Mouse (Mus musculus) thymus, adult 2 months (tissue): ENCODE results near the gene Copz1.
A peak's percentile ranks its signal among the peaks of the same experiment; 100 is the strongest.

Source experiments
- CTCF ChIP-seq: fragments of 200-500 bp; IDR thresholded peaks from 2 replicates; pipeline ENCODE4 v1.5.1; 2012; ENCODE audit warnings: mild to moderate bottlenecking, control low read depth, low read length, moderate library complexity, borderline replicate concordance; ENCODE audit not compliant: control insufficient read depth, poor library complexity, insufficient read depth; ENCODE audit errors: extremely low read depth
- POLR2A ChIP-seq: fragments of 200-500 bp; IDR thresholded peaks from 2 replicates; pipeline ENCODE4 v1.6.1; 2012; ENCODE audit warnings: mild to moderate bottlenecking, low read length, control low read depth, moderate library complexity; ENCODE audit not compliant: control insufficient read depth, poor library complexity, insufficient read depth; ENCODE audit errors: extremely low read depth

GRCm38 (mm10) chr15:103240160-103241028 lies 32.1 kb upstream of the Copz1 start, which contains the start of gene Hnrnpa1:
- TF ChIP-seq CTCF (no peak), POLR2A (peak; percentile 74)
